Mouse (Mus musculus) NIH3T3 (cell line): ENCODE measurements around the gene Slc4a5.

ENCODE experiments used
- DNase-seq: peaks from one replicate; pipeline ENCODE4 v3.0.0-alpha.2; 2012; ENCODE audit warnings: low read depth

The Slc4a5 gene

DNA sequence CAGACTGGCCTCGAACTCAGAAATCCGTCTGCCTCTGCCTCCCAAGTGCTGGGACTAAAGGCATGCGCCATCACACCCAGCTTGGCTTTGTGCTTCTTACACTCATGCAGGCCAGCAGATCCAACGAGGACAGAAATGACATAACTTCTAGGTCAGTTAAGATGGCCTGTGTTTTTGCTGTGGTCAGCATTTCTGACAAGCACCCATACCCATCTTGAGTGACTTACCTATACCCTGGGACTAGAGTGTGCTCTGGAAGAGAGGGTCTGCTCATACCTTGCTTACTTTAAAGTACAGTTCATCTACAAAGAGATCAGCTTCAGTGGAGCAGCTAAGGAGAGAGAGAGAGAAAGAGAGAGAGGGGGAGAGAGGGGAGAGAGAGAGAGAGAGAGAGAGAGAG, 13.7 kb downstream of the Slc4a5 start:
- DNase-seq = no peak

DNA sequence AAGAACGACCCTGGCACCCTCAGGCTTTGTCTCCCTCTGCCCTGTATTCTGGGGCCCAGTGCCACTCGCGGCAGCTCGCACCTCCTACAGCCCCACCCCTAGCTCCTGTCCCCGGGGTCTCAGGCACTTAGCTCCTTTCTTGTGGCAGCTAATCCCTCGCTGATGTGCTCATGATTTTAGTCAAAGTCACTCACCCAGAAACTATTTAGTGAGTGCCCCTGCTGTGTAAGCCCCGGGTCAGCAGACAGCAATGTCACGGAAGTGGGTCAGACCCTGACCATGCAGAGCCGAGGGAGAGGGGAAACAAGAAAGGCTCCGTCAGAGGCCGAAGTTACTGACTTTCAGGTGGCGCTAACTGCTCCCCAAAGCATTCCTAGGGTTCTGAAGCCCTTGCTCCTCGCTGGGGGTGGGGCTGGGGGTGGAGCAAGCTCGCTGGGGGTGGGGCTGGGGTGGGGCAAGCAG, 14.7 kb downstream of the Slc4a5 start:
- peak; percentile 16 for DNase-seq

DNA sequence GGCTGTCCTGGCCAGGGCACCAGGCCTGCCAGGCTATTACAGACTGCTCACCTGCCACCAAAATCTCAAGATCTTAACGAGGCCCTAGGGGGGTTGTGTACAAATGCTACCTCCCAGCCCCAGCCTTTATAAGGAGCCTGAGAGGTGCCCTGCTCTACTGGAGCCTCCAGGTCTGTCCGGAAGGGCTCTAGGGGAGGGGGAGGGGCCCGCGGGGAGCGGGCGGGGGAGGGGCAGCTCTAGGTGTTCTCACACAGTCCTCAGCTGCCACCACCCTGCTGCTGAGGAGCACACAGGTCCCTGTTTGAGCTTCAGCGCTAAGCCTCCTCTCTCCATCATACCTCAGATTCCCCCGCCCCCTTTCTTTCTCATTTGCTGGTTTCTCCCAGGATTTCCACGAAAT, 17.5 kb downstream of the Slc4a5 start:
- DNase-seq = no peak

DNA sequence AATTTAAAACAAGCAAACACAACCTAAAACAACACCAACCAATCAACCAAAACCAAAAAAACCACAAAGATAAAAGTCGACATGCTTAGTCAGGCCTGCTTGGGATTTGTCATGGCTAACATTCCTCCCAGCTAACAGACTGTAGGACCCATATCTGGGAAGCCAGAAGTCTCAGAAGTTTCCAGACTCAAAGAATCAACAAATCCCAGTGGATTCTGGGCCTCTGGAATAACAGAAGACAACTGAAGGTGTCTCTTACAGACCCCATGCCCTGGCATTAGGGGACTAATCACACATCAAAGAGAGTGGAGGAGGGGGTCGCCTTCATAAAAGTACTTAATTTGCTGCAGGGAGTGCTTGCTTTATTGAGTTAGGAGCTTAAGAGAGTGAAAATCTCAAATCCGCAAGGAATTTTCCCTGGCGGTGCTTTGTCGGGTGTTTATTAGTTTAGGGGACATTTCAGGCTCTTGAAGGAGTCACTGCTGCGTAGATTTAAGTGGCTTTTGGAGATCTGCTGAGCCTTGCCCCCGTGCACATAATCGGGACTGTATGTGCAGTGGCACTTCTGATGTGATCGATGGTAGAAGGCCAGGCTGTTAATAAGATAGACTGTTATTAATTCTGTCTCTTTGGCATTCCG, 24.9 kb downstream of the Slc4a5 start:
- no peak for DNase-seq

DNA sequence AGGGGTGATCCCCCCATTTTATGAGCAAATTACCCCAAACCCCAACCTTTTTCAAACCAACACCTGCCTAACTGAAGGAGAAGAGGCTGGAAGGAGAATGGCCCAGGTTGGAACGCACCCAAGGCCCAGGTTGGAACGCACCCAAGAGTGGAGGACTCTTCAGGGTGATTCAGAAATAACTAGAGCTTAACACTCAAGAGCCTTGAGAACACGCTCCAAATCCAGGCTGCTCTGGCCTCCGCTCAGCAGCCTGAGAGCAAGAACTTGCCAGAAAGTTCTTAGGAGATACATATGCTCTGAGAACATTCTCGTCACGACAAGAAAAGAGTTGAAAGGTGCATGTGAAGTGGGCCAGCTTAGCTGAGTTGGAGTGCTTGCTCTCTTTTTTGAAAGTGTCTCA, 25.5 kb downstream of the Slc4a5 start:
- peak; percentile 73 for DNase-seq

DNA sequence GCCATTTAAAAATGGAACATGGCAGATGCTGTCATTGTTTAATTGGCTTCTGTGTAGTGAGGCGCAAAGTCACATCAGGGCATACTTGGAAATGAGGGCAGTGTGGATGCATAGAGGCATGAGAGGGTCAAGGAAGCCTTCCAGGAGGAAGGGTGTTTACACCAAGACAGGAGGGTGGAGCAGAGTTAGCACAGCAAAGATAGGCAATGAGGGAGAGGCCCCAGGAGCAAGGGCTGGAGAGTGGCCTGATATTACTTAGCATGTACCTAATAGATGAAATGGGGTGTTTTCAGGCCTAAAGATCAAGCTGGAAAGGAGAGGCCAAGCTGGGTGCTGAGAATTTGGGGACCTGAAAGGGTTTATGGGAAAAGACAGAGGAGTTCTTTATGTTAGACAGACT, 26.4 kb downstream of the Slc4a5 start:
- no peak for DNase-seq

DNA sequence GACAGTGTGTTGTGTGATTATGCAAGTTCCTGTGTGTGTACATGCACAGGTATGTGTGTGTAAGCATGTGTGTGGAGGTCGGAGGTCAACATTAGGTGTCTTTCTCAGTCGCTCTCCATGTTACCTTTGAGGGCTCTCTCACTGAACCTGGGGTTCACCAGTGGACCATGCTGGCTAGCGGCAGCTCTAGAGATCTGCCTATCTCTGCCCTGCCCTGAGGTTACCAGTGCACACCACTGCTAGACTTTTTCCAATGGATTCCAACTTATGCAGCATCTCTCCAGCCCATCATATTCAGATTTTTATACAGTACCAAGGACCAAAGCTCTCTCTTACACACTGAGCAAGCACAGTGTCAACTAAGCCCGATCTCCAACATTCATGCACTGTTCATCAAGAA, 27.1 kb downstream of the Slc4a5 start:
- DNase-seq = no peak

DNA sequence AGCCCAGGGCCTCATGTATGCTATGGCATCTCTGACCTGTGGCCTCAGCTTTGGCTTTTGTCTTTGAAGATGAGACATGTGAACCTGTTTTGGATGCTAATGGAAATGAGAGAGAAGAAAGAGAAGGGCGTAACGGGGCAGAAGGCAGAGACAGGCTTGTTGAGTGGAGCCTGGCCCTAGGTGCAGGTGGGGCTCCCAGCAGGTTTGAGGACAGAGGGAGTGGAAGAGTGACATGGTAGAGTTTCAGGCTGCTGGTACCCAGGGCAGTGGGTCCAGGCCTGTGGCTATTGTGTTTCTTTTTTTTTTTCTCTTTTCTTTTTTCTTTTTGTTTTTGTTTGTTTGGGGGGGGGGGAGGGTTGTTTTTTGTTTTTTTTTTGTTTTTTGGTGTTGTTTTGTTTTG, 27.5 kb downstream of the Slc4a5 start:
- no peak for DNase-seq

DNA sequence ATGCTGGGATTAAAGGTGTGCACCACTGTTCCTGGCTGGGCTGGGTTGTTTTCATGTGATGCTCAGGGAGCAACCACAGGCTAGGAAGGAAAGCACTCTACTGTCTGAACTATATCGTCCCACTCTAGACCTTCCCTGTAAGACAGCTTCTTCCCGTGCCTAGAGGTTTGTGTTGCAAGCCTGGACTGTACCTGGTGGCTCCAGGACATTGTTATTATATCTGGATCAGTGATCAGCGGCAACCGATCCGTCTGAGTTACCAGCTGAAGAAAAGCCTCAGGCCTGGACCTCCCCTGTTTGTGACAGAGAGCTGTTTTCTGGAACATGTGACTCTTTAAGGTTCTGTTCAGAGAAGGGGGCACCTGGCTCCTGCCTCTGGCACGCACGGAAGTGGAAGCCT, 34.6 kb downstream of the Slc4a5 start:
- DNase-seq = no peak

DNA sequence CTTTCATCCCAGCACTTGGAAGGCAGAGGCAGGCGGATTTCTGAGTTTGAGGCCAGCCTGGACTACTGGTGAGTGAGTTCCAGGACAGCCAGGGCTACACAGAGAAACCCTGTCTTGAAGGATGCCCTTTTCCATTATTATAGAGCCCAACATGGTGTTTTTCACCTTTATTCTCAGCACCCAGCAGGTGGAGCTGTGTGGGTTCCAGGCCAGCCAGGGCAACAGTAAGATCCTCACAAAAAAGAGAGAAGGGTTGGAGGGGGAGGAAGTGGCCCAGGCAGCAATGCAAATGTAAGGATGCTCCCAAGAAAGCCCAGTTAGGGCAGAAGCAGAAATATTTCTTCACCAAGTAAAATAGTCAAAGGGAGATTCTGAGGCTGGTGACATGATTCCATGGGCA, 44.9 kb downstream of the Slc4a5 start:
- DNase-seq = no peak

DNA sequence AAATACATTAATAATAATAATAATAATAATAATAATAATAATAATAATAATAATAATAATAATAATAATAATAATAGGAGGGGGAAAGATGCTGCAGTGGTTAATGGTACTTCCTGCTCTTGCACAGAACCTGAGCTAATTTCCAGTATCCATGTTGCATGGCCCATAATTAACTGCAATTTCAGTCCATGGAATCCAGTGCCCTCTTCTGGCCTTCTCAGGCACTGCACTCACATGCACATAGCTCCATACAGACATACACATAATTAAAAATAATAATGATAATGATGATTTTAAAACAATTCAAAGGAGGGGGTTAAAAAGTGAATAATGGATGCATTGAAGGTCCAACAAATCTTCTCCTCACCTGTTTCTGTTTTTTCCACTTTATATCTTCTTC, 45.6 kb downstream of the Slc4a5 start:
- peak; percentile 42 for DNase-seq

DNA sequence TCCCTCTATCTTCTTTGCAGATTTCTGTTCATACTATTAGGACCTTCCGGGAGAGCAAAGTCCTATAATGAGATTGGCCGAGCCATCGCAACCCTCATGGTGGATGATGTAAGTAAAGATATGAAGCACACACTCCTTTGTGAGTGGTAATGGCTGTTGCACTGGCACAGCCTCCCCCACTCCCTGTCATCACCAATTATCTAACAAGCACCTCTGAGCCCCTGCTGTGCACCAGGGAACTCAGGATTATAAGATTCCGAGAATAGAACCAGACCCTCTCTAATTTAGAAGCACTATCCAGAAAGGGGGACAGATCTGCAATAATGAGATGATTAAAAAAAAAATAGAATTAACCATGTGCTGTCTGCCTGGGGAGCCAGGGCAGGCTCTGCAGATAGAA, 46.0 kb downstream of the Slc4a5 start:
- no peak for DNase-seq

DNA sequence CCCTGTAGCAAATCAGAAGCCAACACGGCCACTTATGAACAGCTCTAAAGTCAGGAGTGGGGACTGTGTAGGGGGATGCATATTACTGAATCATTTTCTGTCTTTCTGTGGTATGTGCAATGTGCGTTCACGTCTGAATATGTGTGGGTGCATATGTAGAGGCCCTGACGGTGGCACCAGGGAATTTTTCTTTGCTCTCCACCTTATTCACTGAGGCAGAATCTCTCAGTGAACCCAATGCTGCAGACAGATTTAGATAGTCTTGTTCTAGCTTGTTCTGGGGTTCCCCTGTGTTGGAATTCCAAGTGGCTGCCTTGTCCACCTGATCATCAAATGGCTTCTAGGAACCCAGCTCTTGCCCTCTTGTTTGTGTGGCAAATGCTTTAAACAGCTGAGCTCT, 48.0 kb downstream of the Slc4a5 start:
- no peak for DNase-seq

DNA sequence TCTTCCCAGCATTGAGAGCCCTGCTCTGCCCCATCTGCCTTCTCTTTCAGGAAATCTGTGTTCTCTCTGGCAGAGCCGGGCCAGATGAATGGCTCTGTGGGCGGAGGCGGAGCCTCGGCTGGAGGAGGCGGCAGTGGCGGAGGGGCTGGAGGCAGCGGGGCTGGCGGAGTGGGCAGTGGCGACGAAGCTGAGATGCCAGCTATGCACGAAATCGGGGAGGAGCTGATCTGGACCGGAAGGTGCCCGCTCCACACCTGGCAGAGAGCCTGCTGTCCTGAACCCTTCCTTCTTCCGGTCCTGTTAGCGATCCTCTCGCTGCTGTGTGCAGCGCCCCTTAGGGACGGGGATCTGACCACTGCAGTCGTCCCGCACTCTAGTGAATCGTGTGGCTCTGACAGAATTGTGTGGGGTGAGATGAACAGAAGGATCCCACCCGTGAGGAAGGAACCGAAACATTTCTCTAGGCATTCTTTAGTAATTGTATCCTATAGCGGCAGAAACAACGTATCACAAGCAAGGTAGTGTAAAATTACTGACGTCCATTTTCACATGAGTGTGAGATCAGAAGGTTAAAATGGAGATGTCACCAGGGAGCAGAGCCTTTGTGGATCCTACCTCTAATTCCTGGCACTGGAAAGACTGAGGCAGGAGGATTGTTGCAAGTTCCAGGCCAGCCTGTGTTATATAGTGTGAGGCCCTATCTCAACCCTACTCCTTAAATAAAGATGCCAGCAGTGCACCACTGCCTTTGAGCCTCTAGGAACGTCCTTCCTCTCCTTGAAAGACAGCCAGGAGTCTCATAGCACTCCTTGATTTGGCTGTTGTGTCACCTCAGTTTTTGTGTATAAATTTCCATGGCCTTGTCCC, 48.7 kb downstream of the Slc4a5 start:
- peak; percentile 96 for DNase-seq

DNA sequence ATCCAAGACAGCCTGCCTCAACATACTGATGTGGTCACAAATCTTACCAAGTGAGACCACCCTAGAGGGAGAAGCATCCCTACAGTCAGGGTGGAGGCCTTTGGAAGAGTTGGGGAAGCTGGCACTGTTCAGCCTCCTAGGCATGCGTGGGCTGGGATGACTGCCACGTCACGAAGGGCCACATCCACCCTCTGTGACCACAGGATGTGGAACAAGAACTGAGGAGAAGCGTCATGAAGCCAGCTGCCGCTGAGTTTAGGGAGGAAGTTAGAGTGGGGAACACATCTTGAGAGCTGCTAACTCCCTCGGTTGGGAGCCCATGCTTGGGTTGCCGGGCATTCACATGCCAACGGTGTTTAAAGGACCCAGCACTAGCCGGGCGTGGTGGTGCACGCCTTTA, 54.1 kb downstream of the Slc4a5 start:
- DNase-seq = no peak

DNA sequence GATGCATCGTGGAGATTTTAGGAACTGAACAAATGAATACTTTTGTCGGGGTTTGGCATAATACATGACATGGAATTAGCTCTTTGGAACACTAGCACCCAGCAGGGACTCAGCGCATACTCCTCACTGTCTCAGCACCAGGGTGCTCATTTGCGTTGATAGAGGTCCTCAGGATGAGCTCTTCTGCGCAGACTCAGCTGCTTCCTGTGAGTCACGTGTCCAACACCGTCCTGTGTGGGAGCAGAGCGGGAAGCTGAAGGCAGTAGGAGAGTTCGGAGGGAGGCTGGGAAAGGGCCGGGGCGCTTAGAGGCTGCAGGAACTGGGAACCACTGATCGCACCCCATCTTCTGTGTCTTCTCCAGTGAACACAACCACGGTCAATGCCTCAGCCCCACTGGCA, 57.5 kb downstream of the Slc4a5 start:
- no peak for DNase-seq

DNA sequence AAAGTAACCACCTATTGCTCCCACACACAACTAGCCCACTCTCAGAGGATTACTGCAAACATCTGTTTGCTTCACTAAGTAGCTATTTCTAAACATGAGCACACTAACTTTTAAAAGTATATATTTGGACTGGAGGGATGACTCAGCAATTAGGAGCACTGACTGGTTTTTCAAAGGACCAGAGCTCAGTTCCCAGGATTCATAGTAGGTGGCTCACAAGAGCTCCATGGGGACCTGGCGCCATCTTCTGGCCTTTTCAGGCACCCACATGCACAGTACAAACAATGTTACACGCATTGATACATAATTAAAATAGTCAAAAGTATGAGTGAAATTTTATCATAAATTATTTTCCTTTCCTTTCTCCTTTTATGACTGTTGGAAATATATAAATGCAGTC, 59.3 kb downstream of the Slc4a5 start:
- DNase-seq = peak; percentile 70

DNA sequence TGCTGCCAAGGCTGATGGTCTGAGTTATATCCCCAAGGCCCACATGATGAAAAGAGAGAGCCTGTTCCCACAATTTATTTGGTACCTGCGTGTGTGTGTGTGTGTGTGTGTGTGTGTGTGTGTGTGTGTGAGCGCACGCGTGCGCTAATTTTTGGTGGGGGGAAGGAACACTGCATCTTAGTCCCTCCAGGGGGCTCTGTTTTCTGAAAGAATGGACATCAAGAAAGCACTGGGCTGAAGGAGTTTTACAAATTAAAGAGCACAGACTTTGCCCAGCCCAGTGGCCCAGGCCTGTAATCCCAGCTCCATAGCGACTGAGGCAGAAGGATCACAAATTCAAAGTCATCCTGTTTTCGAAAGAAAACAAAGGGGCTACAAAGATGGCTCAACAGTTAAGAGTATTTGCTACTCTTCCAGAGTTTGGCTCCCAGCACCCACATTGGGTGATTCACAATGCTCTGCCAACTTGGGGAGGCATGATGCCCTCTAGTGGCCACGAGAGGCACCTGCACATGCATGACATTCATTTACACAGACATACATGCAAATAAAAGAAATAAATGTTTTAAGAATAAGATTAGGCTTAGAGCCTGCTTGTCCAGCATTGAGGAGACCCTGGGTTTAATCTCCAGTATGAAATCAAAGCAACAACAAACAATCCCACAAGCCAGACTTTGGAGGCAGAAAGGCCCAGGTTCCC, 60.8 kb downstream of the Slc4a5 start:
- DNase-seq = peak; percentile 47

DNA sequence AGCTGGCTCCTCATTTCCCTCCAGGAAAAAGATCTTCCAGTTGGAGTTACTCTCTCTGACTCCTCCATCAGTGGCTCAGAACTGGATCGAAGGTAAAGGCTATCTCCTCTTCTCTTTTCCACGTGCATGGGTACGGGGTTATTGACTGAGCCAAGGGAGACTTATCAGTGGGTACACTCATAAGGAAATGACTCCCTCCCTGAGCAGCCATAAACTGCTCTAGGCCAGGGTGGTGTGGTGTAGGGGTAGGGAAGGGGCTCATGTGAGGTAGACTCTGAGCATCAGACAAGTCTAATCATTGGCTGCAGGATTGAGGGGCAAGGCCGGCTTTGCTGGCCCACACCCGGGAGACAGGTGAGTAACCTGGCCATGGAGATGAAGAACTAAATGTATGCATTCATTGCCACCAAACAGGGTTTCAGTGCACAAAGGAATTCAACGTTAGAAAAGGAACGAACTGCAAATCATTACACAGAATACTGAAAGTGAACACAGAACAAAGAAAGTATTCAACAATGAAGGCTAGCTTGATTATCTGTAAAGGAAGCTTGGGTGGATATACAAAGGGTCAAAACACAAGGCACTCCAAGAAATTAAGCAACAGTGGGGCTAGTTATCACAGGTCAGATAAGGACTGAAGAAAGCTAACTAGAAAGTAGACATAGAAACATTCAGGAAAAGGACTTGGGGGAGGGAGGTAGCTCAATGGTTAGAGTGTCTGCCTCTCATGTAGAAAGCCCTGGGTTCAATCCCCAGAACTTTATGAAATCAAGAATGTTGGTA, 81.0 kb downstream of the Slc4a5 start:
- no peak for DNase-seq

DNA sequence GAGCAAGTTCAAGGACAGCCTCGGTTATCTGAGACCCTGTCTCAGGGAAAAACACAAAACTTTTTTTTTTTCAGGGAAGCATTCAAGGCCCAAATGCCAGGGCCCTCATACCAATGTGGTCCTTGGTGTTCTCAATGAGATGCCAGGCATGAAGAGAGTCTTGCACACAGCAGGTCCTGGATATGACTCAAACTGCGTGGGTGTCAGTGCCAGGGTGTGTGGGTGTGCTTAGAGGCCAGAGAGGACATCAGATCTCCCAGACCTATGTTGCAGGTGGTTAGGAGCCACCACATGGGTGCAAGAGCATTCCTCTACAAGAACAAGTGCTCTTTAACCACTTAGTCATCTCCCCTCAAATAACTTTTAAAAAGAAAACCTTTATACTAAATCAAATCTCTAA, 81.7 kb downstream of the Slc4a5 start:
- DNase-seq = no peak

DNA sequence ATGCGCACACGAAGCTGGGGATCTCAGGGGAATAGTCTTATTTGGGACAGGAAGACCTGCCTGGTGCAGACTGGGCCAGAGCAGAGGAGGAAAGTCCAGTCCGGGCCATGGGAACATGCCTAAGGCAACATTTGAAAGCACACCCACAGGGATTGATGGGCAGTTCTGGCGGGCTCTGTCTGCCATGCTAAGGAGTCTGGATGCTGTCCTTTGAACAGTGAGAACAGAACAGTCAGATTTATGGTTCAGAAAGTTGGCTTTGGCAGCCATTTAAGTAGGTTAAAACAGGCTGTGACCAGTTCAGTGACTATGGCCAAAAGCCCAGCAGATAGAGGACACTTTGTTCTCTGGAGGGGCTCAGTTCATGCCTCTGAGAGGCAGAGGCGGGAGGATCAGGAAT, 82.6 kb downstream of the Slc4a5 start:
- DNase-seq = no peak

DNA sequence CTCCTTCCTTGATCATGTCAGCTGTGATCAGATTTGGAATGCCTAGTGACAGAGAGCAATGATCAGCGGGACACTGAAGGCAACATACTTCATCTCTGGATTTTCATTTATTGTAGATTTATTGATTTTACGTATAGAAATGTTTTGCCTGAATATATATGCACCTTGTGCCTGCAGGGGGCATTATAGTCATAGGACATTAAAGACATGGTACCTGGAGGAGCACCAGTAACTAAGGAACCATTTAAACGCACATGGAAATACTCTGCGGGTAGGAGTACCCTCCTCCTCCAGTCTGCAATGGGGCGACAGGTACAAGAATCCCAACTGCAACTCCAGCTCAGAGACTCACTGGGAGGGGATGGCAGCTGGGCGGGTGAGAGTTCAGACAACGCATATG, 89.4 kb downstream of the Slc4a5 start:
- DNase-seq = no peak
